Mouse (Mus musculus): ENCODE data around the gene Vps51. TPM values are rescaled to one million over a fixed set of nuclear protein-coding genes. Genes with fewer than 3 reads are reported as not detected.

Vps51 gene
- 20.9 TPM for polyA plus RNA-seq (2014; fragmentation: Illumina TruSeq; extraction: RNeasy Lipid Tissue Mini Kit (QIAGEN cat#74804); ENCODE audit: low read depth, low replicate concordance)

GRCm38 (mm10) chr19:6076564-6077393, at the start of gene Vps51:
Gene Vps51 (minus strand): TSS chr19:6077231.

GRCm38 (mm10) chr19:6117986-6118676, 41.1 kb upstream of the Vps51 start, which contains the start of gene Sac3d1:
Gene Sac3d1 (minus strand): TSS chr19:6118650.

GRCm38 (mm10) chr19:6105586-6105985, 28.6 kb upstream of the Vps51 start, which contains the start of gene Naaladl1:
Gene Naaladl1 (plus strand): TSS chr19:6105782.

GRCm38 (mm10) chr19:6094119-6094518, 17.1 kb upstream of the Vps51 start, which contains the start of gene AC131692.1:
Gene AC131692.1 (plus strand): TSS chr19:6094419.

GRCm38 (mm10) chr19:6084478-6085248, 7.6 kb upstream of the Vps51 start, which contains the start of the genes Zfpl1 and Cdca5:
Gene Zfpl1 (minus strand): TSS chr19:6084956.
Gene Cdca5 (plus strand): TSS chr19:6084983.

GRCm38 (mm10) chr19:6082156-6082555, 5.1 kb upstream of the Vps51 start, which contains the start of gene Gm28374:
Gene Gm28374 (minus strand): TSS chr19:6082256.

GRCm38 (mm10) chr19:6079983-6080480, 3.0 kb upstream of the Vps51 start, which contains the start of gene Tmem262:
Gene Tmem262 (plus strand): TSS chr19:6080033.

GRCm38 (mm10) chr19:6067724-6068415, 9.2 kb downstream of the Vps51 start, which contains the start of gene Tm7sf2:
Gene Tm7sf2 (minus strand): TSS chr19:6068373.

GRCm38 (mm10) chr19:6061021-6061533, 16.0 kb downstream of the Vps51 start, which contains the start of gene Znhit2:
Gene Znhit2 (plus strand): TSS chr19:6061192.

GRCm38 (mm10) chr19:6057313-6058096, 19.5 kb downstream of the Vps51 start, which contains the start of the genes Mrpl49 and Fau:
Gene Mrpl49 (minus strand): TSS chr19:6057785.
Gene Fau (plus strand): TSS chr19:6057844.

GRCm38 (mm10) chr19:6046294-6047153, 30.5 kb downstream of the Vps51 start, which contains the start of gene Syvn1:
Gene Syvn1 (plus strand): TSS chr19:6046576.

Other genes starting within 250 kb of the Vps51 start
- 5.4 TPM for gene Frmd8, start 202.0 kb downstream of the Vps51 start, polyA plus RNA-seq (2014; fragmentation: Illumina TruSeq; extraction: RNeasy Lipid Tissue Mini Kit (QIAGEN cat#74804); ENCODE audit: low read depth, low replicate concordance)
- 3.4 TPM for gene Slc25a45, start 199.4 kb downstream of the Vps51 start, polyA plus RNA-seq (2014; fragmentation: Illumina TruSeq; extraction: RNeasy Lipid Tissue Mini Kit (QIAGEN cat#74804); ENCODE audit: low read depth, low replicate concordance)
- gene Tigd3, start 183.1 kb downstream of the Vps51 start, polyA plus RNA-seq (2014; fragmentation: Illumina TruSeq; extraction: RNeasy Lipid Tissue Mini Kit (QIAGEN cat#74804); ENCODE audit: low read depth, low replicate concordance), result 0.63 TPM
- 69.5 TPM for gene Dpf2, start 164.2 kb downstream of the Vps51 start, polyA plus RNA-seq (2014; fragmentation: Illumina TruSeq; extraction: RNeasy Lipid Tissue Mini Kit (QIAGEN cat#74804); ENCODE audit: low read depth, low replicate concordance)
- 7.8 TPM for gene Cdc42ep2, start 152.4 kb downstream of the Vps51 start, polyA plus RNA-seq (2014; fragmentation: Illumina TruSeq; extraction: RNeasy Lipid Tissue Mini Kit (QIAGEN cat#74804); ENCODE audit: low read depth, low replicate concordance)
- 15.0 TPM for gene Pola2, start 113.0 kb downstream of the Vps51 start, polyA plus RNA-seq (2014; fragmentation: Illumina TruSeq; extraction: RNeasy Lipid Tissue Mini Kit (QIAGEN cat#74804); ENCODE audit: low read depth, low replicate concordance)
- gene Slc22a20, start 91.1 kb downstream of the Vps51 start, polyA plus RNA-seq (2014; fragmentation: Illumina TruSeq; extraction: RNeasy Lipid Tissue Mini Kit (QIAGEN cat#74804); ENCODE audit: low read depth, low replicate concordance), result not detected
- gene Capn1, start 61.3 kb downstream of the Vps51 start, polyA plus RNA-seq (2014; fragmentation: Illumina TruSeq; extraction: RNeasy Lipid Tissue Mini Kit (QIAGEN cat#74804); ENCODE audit: low read depth, low replicate concordance), result 16.4 TPM
- 20.9 TPM for gene Syvn1, start 30.7 kb downstream of the Vps51 start, polyA plus RNA-seq (2014; fragmentation: Illumina TruSeq; extraction: RNeasy Lipid Tissue Mini Kit (QIAGEN cat#74804); ENCODE audit: low read depth, low replicate concordance)
- 46.2 TPM for gene Mrpl49, start 19.4 kb downstream of the Vps51 start, polyA plus RNA-seq (2014; fragmentation: Illumina TruSeq; extraction: RNeasy Lipid Tissue Mini Kit (QIAGEN cat#74804); ENCODE audit: low read depth, low replicate concordance)
- 507 TPM for gene Fau, start 19.4 kb downstream of the Vps51 start, polyA plus RNA-seq (2014; fragmentation: Illumina TruSeq; extraction: RNeasy Lipid Tissue Mini Kit (QIAGEN cat#74804); ENCODE audit: low read depth, low replicate concordance)
- 8.5 TPM for gene Znhit2, start 16.0 kb downstream of the Vps51 start, polyA plus RNA-seq (2014; fragmentation: Illumina TruSeq; extraction: RNeasy Lipid Tissue Mini Kit (QIAGEN cat#74804); ENCODE audit: low read depth, low replicate concordance)
- gene Tm7sf2, start 8.9 kb downstream of the Vps51 start, polyA plus RNA-seq (2014; fragmentation: Illumina TruSeq; extraction: RNeasy Lipid Tissue Mini Kit (QIAGEN cat#74804); ENCODE audit: low read depth, low replicate concordance), result 6.3 TPM
- gene Tmem262, start 2.8 kb upstream of the Vps51 start, polyA plus RNA-seq (2014; fragmentation: Illumina TruSeq; extraction: RNeasy Lipid Tissue Mini Kit (QIAGEN cat#74804); ENCODE audit: low read depth, low replicate concordance), result not detected
- not detected for gene Gm28374, start 5.0 kb upstream of the Vps51 start, polyA plus RNA-seq (2014; fragmentation: Illumina TruSeq; extraction: RNeasy Lipid Tissue Mini Kit (QIAGEN cat#74804); ENCODE audit: low read depth, low replicate concordance)
- gene Zfpl1, start 7.7 kb upstream of the Vps51 start, polyA plus RNA-seq (2014; fragmentation: Illumina TruSeq; extraction: RNeasy Lipid Tissue Mini Kit (QIAGEN cat#74804); ENCODE audit: low read depth, low replicate concordance), result 21.3 TPM
- not detected for gene Cdca5, start 7.8 kb upstream of the Vps51 start, polyA plus RNA-seq (2014; fragmentation: Illumina TruSeq; extraction: RNeasy Lipid Tissue Mini Kit (QIAGEN cat#74804); ENCODE audit: low read depth, low replicate concordance)
- gene AC131692.1, start 17.2 kb upstream of the Vps51 start, polyA plus RNA-seq (2014; fragmentation: Illumina TruSeq; extraction: RNeasy Lipid Tissue Mini Kit (QIAGEN cat#74804); ENCODE audit: low read depth, low replicate concordance), result not detected
- not detected for gene Naaladl1, start 28.6 kb upstream of the Vps51 start, polyA plus RNA-seq (2014; fragmentation: Illumina TruSeq; extraction: RNeasy Lipid Tissue Mini Kit (QIAGEN cat#74804); ENCODE audit: low read depth, low replicate concordance)
- 10.2 TPM for gene Sac3d1, start 41.4 kb upstream of the Vps51 start, polyA plus RNA-seq (2014; fragmentation: Illumina TruSeq; extraction: RNeasy Lipid Tissue Mini Kit (QIAGEN cat#74804); ENCODE audit: low read depth, low replicate concordance)
- 20.5 TPM for gene Snx15, start 51.1 kb upstream of the Vps51 start, polyA plus RNA-seq (2014; fragmentation: Illumina TruSeq; extraction: RNeasy Lipid Tissue Mini Kit (QIAGEN cat#74804); ENCODE audit: low read depth, low replicate concordance)
- 0.92 TPM for gene Batf2, start 63.8 kb upstream of the Vps51 start, polyA plus RNA-seq (2014; fragmentation: Illumina TruSeq; extraction: RNeasy Lipid Tissue Mini Kit (QIAGEN cat#74804); ENCODE audit: low read depth, low replicate concordance)
- gene Arl2, start 64.3 kb upstream of the Vps51 start, polyA plus RNA-seq (2014; fragmentation: Illumina TruSeq; extraction: RNeasy Lipid Tissue Mini Kit (QIAGEN cat#74804); ENCODE audit: low read depth, low replicate concordance), result 55.0 TPM
- gene Majin, start 107.2 kb upstream of the Vps51 start, polyA plus RNA-seq (2014; fragmentation: Illumina TruSeq; extraction: RNeasy Lipid Tissue Mini Kit (QIAGEN cat#74804); ENCODE audit: low read depth, low replicate concordance), result not detected
- gene Gpha2, start 149.1 kb upstream of the Vps51 start, polyA plus RNA-seq (2014; fragmentation: Illumina TruSeq; extraction: RNeasy Lipid Tissue Mini Kit (QIAGEN cat#74804); ENCODE audit: low read depth, low replicate concordance), result not detected
- 33.6 TPM for gene Ppp2r5b, start 158.6 kb upstream of the Vps51 start, polyA plus RNA-seq (2014; fragmentation: Illumina TruSeq; extraction: RNeasy Lipid Tissue Mini Kit (QIAGEN cat#74804); ENCODE audit: low read depth, low replicate concordance)
- gene Atg2a, start 164.4 kb upstream of the Vps51 start, polyA plus RNA-seq (2014; fragmentation: Illumina TruSeq; extraction: RNeasy Lipid Tissue Mini Kit (QIAGEN cat#74804); ENCODE audit: low read depth, low replicate concordance), result 15.8 TPM
- gene Ehd1, start 199.5 kb upstream of the Vps51 start, polyA plus RNA-seq (2014; fragmentation: Illumina TruSeq; extraction: RNeasy Lipid Tissue Mini Kit (QIAGEN cat#74804); ENCODE audit: low read depth, low replicate concordance), result 57.4 TPM
- 12.6 TPM for gene Cdc42bpg, start 229.2 kb upstream of the Vps51 start, polyA plus RNA-seq (2014; fragmentation: Illumina TruSeq; extraction: RNeasy Lipid Tissue Mini Kit (QIAGEN cat#74804); ENCODE audit: low read depth, low replicate concordance)

Measured in heart, adult 10 weeks (tissue).